In genomic region chr2:125792879-125793261, GRCm38 (mm10) we compare ENCODE assay signal across 12 mouse cellular contexts. TPM values are rescaled to one million over a fixed set of nuclear protein-coding genes. Genes with fewer than 3 reads are reported as not detected.
A peak's percentile ranks its signal among the peaks of the same experiment; 100 is the strongest.
DNase-seq lines count a peak whose midpoint lies in the region; ATAC-seq and TF ChIP-seq lines count a peak whose summit lies in the region.
"Had no signal": no experiment of that assay in that cellular context is flagged by ENCODE, and none has a peak within 500 bp of the region (broad histone marks: within the 10 kb centered on the region; RNA-seq: fewer than 3 reads in every experiment).

No protein-coding gene starts in this region.

- 90% methylated on average over 11 of the region's 11 CpGs for WGBS in kidney, embryonic 14.5 days
- 57% methylated on average over 11 of the region's 11 CpGs for WGBS in lung, adult 2 months
- whole genome bisulfite sequencing in macrophage (ENCODE audit: missing documents), result 87% methylated on average over 11 of the region's 11 CpGs
- 89% methylated on average over 11 of the region's 11 CpGs for WGBS in forebrain, embryonic 12.5 days

- peaks cover 5% of the 10 kb centered on the region; the same call in 1 of the 2 replicates for H3K4me1 ChIP-seq in kidney, embryonic 14.5 days (ENCODE audit: control insufficient read depth, insufficient read depth, low read length)
- H3K4me1 ChIP-seq in lung, adult 2 months (ENCODE audit: control insufficient read depth, insufficient read depth, low read length), result peaks cover 14% of the 10 kb centered on the region
- no peaks in the 10 kb centered on the region for H3K4me1 ChIP-seq in forebrain, embryonic 12.5 days
- H3K4me1 ChIP-seq: limb, embryonic 15.5 days; midbrain, embryonic 10.5 days had no signal

- TF ChIP-seq POLR2A in lung, adult 2 months (IDR thresholded peaks at IDR 0.05; ENCODE audit: borderline replicate concordance, extremely low read depth, low read depth, low read length), result no peak

- no peaks in the 10 kb centered on the region for H3K27me3 ChIP-seq in kidney, embryonic 14.5 days (ENCODE audit: control insufficient read depth, insufficient read depth, low read length)
- H3K27me3 ChIP-seq in forebrain, embryonic 12.5 days, result 0 out of 2 replicates have a peak, but pooled peaks cover 2% of the 10 kb centered on the region
- H3K27me3 ChIP-seq: limb, embryonic 15.5 days had no signal

- no peak overlapping the region for H3K9ac ChIP-seq in kidney, embryonic 14.5 days (ENCODE audit: low read depth, low read length)
- no peak overlapping the region for H3K9ac ChIP-seq in forebrain, embryonic 12.5 days
- H3K9ac ChIP-seq: limb, embryonic 15.5 days had no signal

- H3K4me3 ChIP-seq in kidney, embryonic 14.5 days (ENCODE audit: low read length), result no peak overlapping the region
- no peak overlapping the region for H3K4me3 ChIP-seq in lung, adult 2 months (replicated peaks; ENCODE audit: extremely low read depth, low read depth, low read length)
- no peak overlapping the region for H3K4me3 ChIP-seq in macrophage (ENCODE audit: inconsistent target)
- no peak overlapping the region for H3K4me3 ChIP-seq in forebrain, embryonic 12.5 days (replicated peaks)
- H3K4me3 ChIP-seq: embryonic facial prominence, embryonic 10.5 days; limb, embryonic 15.5 days; midbrain, embryonic 10.5 days had no signal

- no peaks in the 10 kb centered on the region for H3K9me3 ChIP-seq in kidney, embryonic 14.5 days (ENCODE audit: control insufficient read depth, low read length)
- no peaks in the 10 kb centered on the region for H3K9me3 ChIP-seq in forebrain, embryonic 12.5 days
- H3K9me3 ChIP-seq: embryonic facial prominence, embryonic 10.5 days; limb, embryonic 15.5 days; midbrain, embryonic 10.5 days had no signal

- no peak overlapping the region for H3K27ac ChIP-seq in kidney, embryonic 14.5 days (ENCODE audit: low read depth, low read length)
- peak overlapping the region; percentile 89 for H3K27ac ChIP-seq in macrophage
- no peak overlapping the region for H3K27ac ChIP-seq in forebrain, embryonic 12.5 days
- H3K27ac ChIP-seq: limb, embryonic 15.5 days; midbrain, embryonic 10.5 days had no signal

- no peaks in the 10 kb centered on the region for H3K36me3 ChIP-seq in kidney, embryonic 14.5 days (ENCODE audit: control insufficient read depth, insufficient read depth, low read length)
- H3K36me3 ChIP-seq in macrophage (ENCODE audit: inconsistent target), result no peaks in the 10 kb centered on the region
- no peaks in the 10 kb centered on the region for H3K36me3 ChIP-seq in forebrain, embryonic 12.5 days (replicated peaks)
- H3K36me3 ChIP-seq: embryonic facial prominence, embryonic 10.5 days; limb, embryonic 15.5 days; midbrain, embryonic 10.5 days had no signal

- ATAC-seq in kidney, embryonic 14.5 days (ENCODE audit: low FRiP score, low TSS enrichment), result no peak
- ATAC-seq in forebrain, embryonic 12.5 days (ENCODE audit: low FRiP score), result no peak

- H3K79me2 ChIP-seq in macrophage (ENCODE audit: inconsistent target), result no peaks in the 10 kb centered on the region

- H3K4me2 ChIP-seq in kidney, embryonic 14.5 days (replicated peaks; ENCODE audit: low read depth, low read length), result no peak overlapping the region
- no peak overlapping the region for H3K4me2 ChIP-seq in forebrain, embryonic 12.5 days
- H3K4me2 ChIP-seq: limb, embryonic 15.5 days had no signal

- DNase-seq in kidney, postnatal 14 days, result peak; percentile 38
- peak; percentile 90 for DNase-seq in MN1 (ENCODE audit: low spot score)
- DNase-seq in lung, adult 2 months, result peak; percentile 42
- no peak for DNase-seq in frontal cortex, postnatal 14 days (ENCODE audit: low spot score in 2 of 2)
- DNase-seq: adrenal gland, adult 2 months; heart, adult 18-20 months had no signal

- no peak for TF ChIP-seq CTCF in lung, adult 2 months (IDR thresholded peaks at IDR 0.05; ENCODE audit: insufficient read depth, low read length)

RNA-seq across cellular contexts. Expression of gene Secisbp2l, which starts 10.2 kb away (rescaled TPM):
- 15.7 and 26.7 TPM in 2 replicates for polyA plus RNA-seq in kidney, embryonic 14.5 days (2014; fragmentation: Nextera tagmentation; extraction: Ambion mirVana)
- 23.2 and 29.1 TPM in 2 replicates for polyA plus RNA-seq in lung, adult 2 months (2012; rRNA removed)
- 100 to 1,000 TPM in 19 of 26 experiments, 10 to 100 TPM in 7; 70.8 to 196 (median 143) TPM for total RNA-seq in macrophage (2018; cell fraction: chromatin; rRNA removed)
- 10 to 100 TPM; 44.7 to 79.9 (median 68.8) TPM for total RNA-seq in macrophage (2018; cell fraction: cytosol; rRNA removed)
- 100 to 1,000 TPM in 15 of 26 experiments, 10 to 100 TPM in 11; 59.9 to 202 (median 115) TPM for total RNA-seq in macrophage (2018; cell fraction: nucleus; rRNA removed)
- polyA plus RNA-seq in macrophage (2018), result 45.6 to 47.2 TPM (median 45.7 TPM) in 3 replicates
- polyA plus RNA-seq in forebrain, embryonic 12.5 days (2016; fragmentation: Nextera tagmentation; extraction: Ambion mirVana), result 30.1 and 31.1 TPM in 2 replicates

Comparison
In these comparisons a context has a peak if more than half of its experiments do, and no peak if none do; other contexts are left out.
1. DNase-seq: peak in kidney, postnatal 14 days (single experiment), MN1 (single experiment) and lung, adult 2 months (single experiment); none in frontal cortex, postnatal 14 days (0 of 2).